Mouse (Mus musculus): ENCODE results near the gene Dcst2.

DNA sequence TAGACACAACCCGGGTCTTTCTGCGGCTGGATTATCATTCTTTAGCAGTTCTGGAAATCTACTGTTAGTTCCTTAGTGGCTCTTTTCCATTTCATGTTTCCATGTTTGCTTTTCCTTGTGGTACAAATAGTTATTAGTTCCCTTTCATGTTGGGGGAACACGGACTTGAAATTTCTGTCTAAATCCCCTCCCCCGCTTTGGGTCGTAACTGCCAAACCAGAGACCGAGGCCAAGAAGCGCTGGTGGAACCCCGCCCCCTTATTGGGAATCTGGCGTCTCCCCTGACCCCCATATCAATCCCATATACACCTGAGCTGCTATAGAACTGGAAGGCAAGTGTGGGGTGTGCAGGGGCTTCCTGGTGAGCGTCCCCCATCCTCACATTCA is 33.6 kb downstream of the Dcst2 start:
- TF ChIP-seq TAL1 (IDR thresholded peaks at IDR 0.05; ENCODE audit: low read length): no peak
- TF ChIP-seq GATA1 (IDR thresholded peaks at IDR 0.05; ENCODE audit: low read length): no peak
